In the genomic region with DNA sequence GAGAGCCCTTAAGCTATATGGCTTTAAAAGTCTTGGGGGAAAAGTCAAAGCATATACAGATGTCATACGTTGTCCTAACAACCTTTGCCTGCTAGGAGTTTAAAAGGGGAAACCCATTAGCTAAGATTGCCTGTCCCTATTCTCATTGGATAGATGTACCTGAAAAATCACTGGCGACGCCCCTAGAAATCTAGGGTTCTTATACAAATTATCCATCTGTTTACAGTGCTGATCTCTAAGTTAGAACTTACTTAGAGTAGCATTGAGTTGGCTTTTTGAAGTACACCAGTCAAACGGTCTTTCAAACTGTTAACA, we compare ENCODE assay signal across 8 mouse cellular contexts. TPM values are rescaled to one million over a fixed set of nuclear protein-coding genes. Genes with fewer than 3 reads are reported as not detected.
DNase-seq lines count a peak whose midpoint lies in the region; ATAC-seq and TF ChIP-seq lines count a peak whose summit lies in the region.

No protein-coding gene starts in this region.

- intact Hi-C loops in heart, postnatal 25 days (cut with DNase I) = loop anchor here (2.0 to 10.0 kb wide), 4 partner anchors 27 to 771 kb away; a partner anchor contains a TSS

- TF ChIP-seq POLR2A in MEL (IDR thresholded peaks at IDR 0.05; ENCODE audit: control insufficient read depth in 1 of 2, insufficient read depth in 1 of 2, low read depth in 1 of 2, low read length in 2 of 2, poor library complexity in 1 of 2) = no peak; a peak in 1 of 4 replicates

- ATAC-seq in heart, postnatal 0 days (ENCODE audit: insufficient read depth, low read depth) = no peak
- no peak for ATAC-seq in hindbrain, embryonic 14.5 days (ENCODE audit: low FRiP score)
- ATAC-seq in midbrain, embryonic 14.5 days (ENCODE audit: low FRiP score, low TSS enrichment) = no peak
- ATAC-seq in cerebellum, adult (ENCODE audit: insufficient number of reproducible peaks, low FRiP score, low TSS enrichment) = no peak

- TF ChIP-seq RAD21 in MEL (IDR thresholded peaks at IDR 0.05; ENCODE audit: low read depth, low read length) = no peak

- no peak for TF ChIP-seq CTCF in heart, postnatal 0 days (IDR thresholded peaks at IDR 0.05; ENCODE audit: low read depth)
- TF ChIP-seq CTCF in MEL (IDR thresholded peaks at IDR 0.05 in 2 of 3, conservative IDR thresholded peaks at IDR 0.05 in 1 of 3; ENCODE audit: control insufficient read depth in 1 of 3, insufficient read depth in 1 of 3, low read depth in 2 of 3, low read length in 3 of 3, poor library complexity in 1 of 3, severe bottlenecking in 1 of 3) = no peak

- H3K79me2 ChIP-seq in MEL (ENCODE audit: control insufficient read depth, insufficient read depth, low read length, poor library complexity) = peaks cover 31% of the 10 kb centered on the region

- no peaks in the 10 kb centered on the region for H3K9me3 ChIP-seq in heart, postnatal 0 days (replicated peaks; ENCODE audit: control insufficient read depth, low read length)
- no peaks in the 10 kb centered on the region for H3K9me3 ChIP-seq in MEL (replicated peaks; ENCODE audit: insufficient read depth, low read length)
- no peaks in the 10 kb centered on the region for H3K9me3 ChIP-seq in hindbrain, embryonic 14.5 days (ENCODE audit: control insufficient read depth, low read length)
- no peaks in the 10 kb centered on the region for H3K9me3 ChIP-seq in midbrain, embryonic 14.5 days (ENCODE audit: control insufficient read depth, low read length)

- H3K4me1 ChIP-seq in heart, postnatal 0 days (ENCODE audit: control insufficient read depth, insufficient read depth) = peaks cover 42% of the 10 kb centered on the region
- H3K4me1 ChIP-seq in MEL (ENCODE audit: control insufficient read depth in 1 of 2, insufficient read depth in 2 of 2, low read length in 2 of 2) = peaks cover 2 to 4% of the 10 kb centered on the region in 2 experiments; a peak in 3 of 4 replicates
- H3K4me1 ChIP-seq in hindbrain, embryonic 14.5 days (replicated peaks; ENCODE audit: control insufficient read depth, insufficient read depth, low read length) = peaks cover 23% of the 10 kb centered on the region
- peaks cover 33% of the 10 kb centered on the region for H3K4me1 ChIP-seq in midbrain, embryonic 14.5 days (ENCODE audit: control insufficient read depth, insufficient read depth, low read length)

- no peak for DNase-seq in heart, postnatal 0 days (ENCODE audit: low spot score)
- DNase-seq in heart, postnatal 25 days (ENCODE audit: low spot score) = no peak
- peak; percentile 67 for DNase-seq in MEL (ENCODE audit: low read depth, low spot score)
- peak; percentile 28 for DNase-seq in hindbrain, embryonic 14.5 days (ENCODE audit: low spot score)
- peak; percentile 47 for DNase-seq in midbrain, embryonic 14.5 days
- DNase-seq in cerebellum, adult 9-11 months = no peak
- no peak for DNase-seq in layer of hippocampus, postnatal 25 days (ENCODE audit: extremely low spot score in 1 of 2, low spot score in 1 of 2)

- peak overlapping the region; percentile 99 for H3K4me3 ChIP-seq in heart, postnatal 0 days (ENCODE audit: low read depth, low read length)
- peak overlapping the region; percentile 74 to 96 for H3K4me3 ChIP-seq in MEL (ENCODE audit: control insufficient read depth in 1 of 2, insufficient read depth in 1 of 2, low read depth in 2 of 2, low read length in 2 of 2)
- peak overlapping the region; percentile 98 for H3K4me3 ChIP-seq in hindbrain, embryonic 14.5 days (replicated peaks; ENCODE audit: low read length)
- H3K4me3 ChIP-seq in midbrain, embryonic 14.5 days (replicated peaks; ENCODE audit: low read depth, low read length) = peak overlapping the region; percentile 95

- H3K9ac ChIP-seq in heart, postnatal 0 days (replicated peaks; ENCODE audit: low read depth, low read length) = peak overlapping the region; percentile 100
- H3K9ac ChIP-seq in MEL (ENCODE audit: control insufficient read depth, low read depth, low read length, poor library complexity, severe bottlenecking) = peak overlapping the region; percentile 99; the same call in 1 of the 2 replicates
- H3K9ac ChIP-seq in hindbrain, embryonic 14.5 days = peak overlapping the region; percentile 100
- H3K9ac ChIP-seq in midbrain, embryonic 14.5 days (replicated peaks; ENCODE audit: low read length) = peak overlapping the region; percentile 99

- peak overlapping the region; percentile 99 for H3K27ac ChIP-seq in heart, postnatal 0 days (ENCODE audit: low read depth)
- no peak overlapping the region for H3K27ac ChIP-seq in MEL (ENCODE audit: control insufficient read depth, low read depth, low read length)
- peak overlapping the region; percentile 99 for H3K27ac ChIP-seq in hindbrain, embryonic 14.5 days
- peak overlapping the region; percentile 99 for H3K27ac ChIP-seq in midbrain, embryonic 14.5 days (replicated peaks; ENCODE audit: low read depth, low read length)

- 13% methylated on average over 4 of the region's 4 CpGs for WGBS in heart, postnatal 0 days
- WGBS in hindbrain, embryonic 14.5 days = 8% methylated on average over 4 of the region's 4 CpGs
- 5% methylated on average over 4 of the region's 4 CpGs for WGBS in midbrain, embryonic 14.5 days

- H3K4me2 ChIP-seq in heart, postnatal 0 days (ENCODE audit: low read depth, low read length) = peak overlapping the region; percentile 78
- H3K4me2 ChIP-seq in hindbrain, embryonic 14.5 days (replicated peaks) = peak overlapping the region; percentile 69
- peak overlapping the region; percentile 78 for H3K4me2 ChIP-seq in midbrain, embryonic 14.5 days (ENCODE audit: low read length)

- no peak for TF ChIP-seq EP300 in heart, postnatal 0 days (IDR thresholded peaks at IDR 0.05; ENCODE audit: low read depth)
- no peak for TF ChIP-seq EP300 in MEL (IDR thresholded peaks at IDR 0.05; ENCODE audit: low read depth in 1 of 2, low read length in 2 of 2)

- H3K27me3 ChIP-seq in heart, postnatal 0 days (ENCODE audit: control insufficient read depth, insufficient read depth, low read length) = no peaks in the 10 kb centered on the region
- peaks cover 3 to 10% of the 10 kb centered on the region in 2 experiments; a peak in 3 of 4 replicates for H3K27me3 ChIP-seq in MEL (ENCODE audit: control insufficient read depth in 1 of 2, insufficient read depth in 2 of 2, low read length in 2 of 2)
- no peaks in the 10 kb centered on the region for H3K27me3 ChIP-seq in hindbrain, embryonic 14.5 days (ENCODE audit: control insufficient read depth, insufficient read depth, low read length)
- H3K27me3 ChIP-seq in midbrain, embryonic 14.5 days (ENCODE audit: control insufficient read depth, insufficient read depth, low read length) = no peaks in the 10 kb centered on the region

- H3K36me3 ChIP-seq in heart, postnatal 0 days (replicated peaks; ENCODE audit: control insufficient read depth, insufficient read depth, low read length) = no peaks in the 10 kb centered on the region
- H3K36me3 ChIP-seq in MEL (ENCODE audit: control insufficient read depth in 1 of 2, insufficient read depth in 2 of 2, low read length in 2 of 2) = peaks cover 0 to 11% of the 10 kb centered on the region in 2 experiments; a peak in 2 of 4 replicates
- H3K36me3 ChIP-seq in hindbrain, embryonic 14.5 days (replicated peaks; ENCODE audit: control insufficient read depth, insufficient read depth) = no peaks in the 10 kb centered on the region
- no peaks in the 10 kb centered on the region for H3K36me3 ChIP-seq in midbrain, embryonic 14.5 days (ENCODE audit: control insufficient read depth, insufficient read depth, low read length)

TF ChIP-seq in MEL, 35 proteins besides CTCF, POLR2A, EP300 and RAD21:
- TF ChIP-seq ETS1 (IDR thresholded peaks at IDR 0.05; ENCODE audit: low read depth, low read length) = no peak
- peak; percentile 61; the same call in 1 of the 2 replicates for TF ChIP-seq TBP (IDR thresholded peaks at IDR 0.05; ENCODE audit: low read depth, low read length)

RNA-seq across cellular contexts. Expression of a gene that starts 0.4 kb away (rescaled TPM):
- total RNA-seq in heart, postnatal 0 days (2014; rRNA removed; ENCODE audit: low replicate concordance) = 84.2 and 101 TPM in 2 replicates
- polyA plus RNA-seq in heart, postnatal 0 days (2015; fragmentation: Nextera tagmentation; extraction: Ambion mirVana) = 92.5 and 99.9 TPM in 2 replicates
- total RNA-seq in heart, postnatal 25 days (2021) = 100 to 1,000 TPM; 122 to 135 TPM
- 19.4 and 21.8 TPM in 2 replicates for total RNA-seq in MEL (2012; rRNA removed)
- polyA plus RNA-seq in MEL (2012; ENCODE audit: insufficient read depth in 1 of 2, insufficient read length in 2 of 2, low read depth in 1 of 2, low replicate concordance in 2 of 2, missing spikeins in 1 of 2) = 100 to 1,000 TPM in 1 of 2 experiments, 10 to 100 TPM in 1; 33.0 to 310 TPM
- 189 and 199 TPM in 2 replicates for polyA plus RNA-seq in hindbrain, embryonic 14.5 days (2014; fragmentation: Nextera tagmentation; extraction: Ambion mirVana)
- 146 and 198 TPM in 2 replicates for polyA plus RNA-seq in midbrain, embryonic 14.5 days (2014; fragmentation: Nextera tagmentation; extraction: Ambion mirVana)
- 100 to 1,000 TPM; 243 to 281 TPM for total RNA-seq in layer of hippocampus, postnatal 25 days (2021)

Comparison
In these comparisons a context has a peak if more than half of its experiments do, and no peak if none do; other contexts are left out.
1. DNase-seq: peak in MEL (single experiment), hindbrain, embryonic 14.5 days (single experiment) and midbrain, embryonic 14.5 days (single experiment); none in heart, postnatal 0 days (single experiment), heart, postnatal 25 days (single experiment), cerebellum, adult 9-11 months (single experiment) and layer of hippocampus, postnatal 25 days (0 of 2).
2. Peak in every context shown above with its lines, with median percentiles within 50 percentile points of each other: H3K4me2 ChIP-seq, H3K4me3 ChIP-seq and H3K9ac ChIP-seq.